In genomic region chr2:39185942-39186341, GRCm38 (mm10) we compare ENCODE assay signal across 19 mouse cellular contexts. TPM values are rescaled to one million over a fixed set of nuclear protein-coding genes. Genes with fewer than 3 reads are reported as not detected.
DNase-seq lines count a peak whose midpoint lies in the region; TF ChIP-seq lines count a peak whose summit lies in the region.
"Had no signal": no experiment of that assay in that cellular context is flagged by ENCODE, and none has a peak within 500 bp of the region (broad histone marks: within the 10 kb centered on the region; RNA-seq: fewer than 3 reads in every experiment).

No protein-coding gene starts in this region.

- peak; percentile 31 for TF ChIP-seq CTCF in layer of hippocampus, adult 2 months (conservative IDR thresholded peaks at IDR 0.05)

- no peak overlapping the region for H3K27ac ChIP-seq in layer of hippocampus, adult 2 months
- H3K27ac ChIP-seq: embryonic facial prominence, embryonic 12.5 days; forebrain, embryonic 13.5 days; heart, embryonic 15.5 days; hindbrain, embryonic 10.5 days; hindbrain, postnatal 0 days; midbrain, embryonic 15.5 days had no signal

- DNase-seq in layer of hippocampus, adult 2 months (ENCODE audit: low spot score in 2 of 2): no peak
- no peak for DNase-seq in layer of hippocampus, adult 8-10 months (ENCODE audit: low spot score in 2 of 2)
- DNase-seq in 416B (ENCODE audit: low read depth): peak; percentile 38
- peak; percentile 47 for DNase-seq in A20 (ENCODE audit: low read depth, low spot score)
- peak; percentile 9 for DNase-seq in induced T-regulatory cell, adult 2 months (ENCODE audit: low read depth)
- DNase-seq in right cerebral cortex, postnatal 10 days (ENCODE audit: low spot score in 2 of 2): no peak
- no peak for DNase-seq in urinary bladder, postnatal 10 days (ENCODE audit: low spot score)
- DNase-seq: adrenal gland, postnatal 14 days; cerebellum, adult 11 months; cerebellum, postnatal 10 days; kidney, adult 8-10 months; right cerebral cortex, postnatal 25 days had no signal

- no peak overlapping the region for H3K4me3 ChIP-seq in layer of hippocampus, adult 2 months
- H3K4me3 ChIP-seq: embryonic facial prominence, embryonic 12.5 days; erythroblast, embryonic 14.5 days; forebrain, embryonic 13.5 days; heart, embryonic 15.5 days; hindbrain, embryonic 10.5 days; midbrain, embryonic 15.5 days had no signal

RNA-seq across cellular contexts. Expression of gene Scai, which starts 4.6 kb away (rescaled TPM):
- total RNA-seq in layer of hippocampus, adult 2 months (2021): 10 to 100 TPM; 53.8 to 58.7 TPM
- 10 to 100 TPM; 50.6 to 68.0 (median 56.8) TPM for total RNA-seq in layer of hippocampus, adult 8-10 months (2022)

RNA-seq across cellular contexts. Expression of gene Ppp6c, which starts 40.3 kb away (rescaled TPM):
- total RNA-seq in layer of hippocampus, adult 2 months (2021): 10 to 100 TPM; 62.1 to 66.3 TPM
- 10 to 100 TPM; 58.4 to 74.2 (median 63.1) TPM for total RNA-seq in layer of hippocampus, adult 8-10 months (2022)

Comparison
In these comparisons a context has a peak if more than half of its experiments do, and no peak if none do; other contexts are left out.
1. DNase-seq: peak in 416B (single experiment), A20 (single experiment) and induced T-regulatory cell, adult 2 months (single experiment); none in layer of hippocampus, adult 2 months (0 of 2), layer of hippocampus, adult 8-10 months (0 of 2), right cerebral cortex, postnatal 10 days (0 of 2) and urinary bladder, postnatal 10 days (single experiment).